Mouse (Mus musculus) liver, adult 2 months (tissue): ENCODE measurements at regions not wholly inside any gene's neighbourhood (a gene's known extent, or its start where the extent isn't known, plus 50 kb on each side); places are given as distances from the start of the nearest gene placed in this dataset.

Experiments used
- CTCF ChIP-seq: fragments of 200-500 bp; IDR thresholded peaks from 2 replicates; pipeline ENCODE4 v1.5.1; 2011; ENCODE audit warnings: low read depth, low read length, control low read depth
- POLR2A ChIP-seq: fragments of 200-500 bp; IDR thresholded peaks from 2 replicates; pipeline ENCODE4 v1.6.1; 2011; ENCODE audit warnings: low read length, control low read depth; ENCODE audit not compliant: insufficient read depth; ENCODE audit errors: extremely low read depth

- no peak for TF ChIP-seq POLR2A
- TF ChIP-seq CTCF, result no peak
Observed at GRCm38 (mm10) chr16:9121581-9121980, 291.7 kb downstream of the 1810013L24Rik start.
